Mouse (Mus musculus) hindbrain, embryonic 12.5 days (tissue): ENCODE results near the gene Plekhm3. TPM values are rescaled to one million over a fixed set of nuclear protein-coding genes. Genes with fewer than 3 reads are reported as not detected.

ENCODE experiments used
- ATAC-seq: fragments of 200-750 bp; cut with Nextera tagmentation; 2 replicates; pipeline ENCODE4 v1.8.0; 2017; ENCODE audit warnings: moderate TSS enrichment; ENCODE audit not compliant: low FRiP score
- H3K27ac ChIP-seq: fragments of 300-500 bp; sonication (generic); 2 replicates; pipeline ENCODE4 v1.5.1; 2016; ENCODE audit warnings: mild to moderate bottlenecking
- H3K27me3 ChIP-seq: fragments of 300-500 bp; sonication (generic); 2 replicates; pipeline ENCODE4 v1.6.1; 2016; ENCODE audit warnings: mild to moderate bottlenecking
- H3K36me3 ChIP-seq: fragments of 300-500 bp; sonication (generic); 2 replicates; pipeline ENCODE4 v1.6.1; 2016; ENCODE audit warnings: mild to moderate bottlenecking
- H3K4me1 ChIP-seq: fragments of 300-500 bp; sonication (generic); 2 replicates; pipeline ENCODE4 v1.6.1; 2016
- H3K4me2 ChIP-seq: fragments of 300-500 bp; sonication (generic); replicated peaks from 2 replicates; pipeline ENCODE4 v1.6.1; 2016; ENCODE audit warnings: mild to moderate bottlenecking
- H3K4me3 ChIP-seq: fragments of 300-500 bp; sonication (generic); 2 replicates; pipeline ENCODE4 v1.5.1; 2016; ENCODE audit warnings: mild to moderate bottlenecking
- H3K9ac ChIP-seq: fragments of 300-500 bp; sonication (generic); 2 replicates; pipeline ENCODE4 v1.6.1; 2016; ENCODE audit warnings: mild to moderate bottlenecking, moderate library complexity
- H3K9me3 ChIP-seq: fragments of 300-500 bp; sonication (generic); replicated peaks from 2 replicates; pipeline ENCODE4 v1.6.1; 2016; ENCODE audit warnings: mild to moderate bottlenecking
- WGBS: fragments of 180-500 bp; shearing (Covaris S2); methylation state at CpG from one replicate; pipeline ENCODE4 v1.1.7; 2016; 5-methylcytosine and 5-hydroxymethylcytosine counted together
- polyA plus RNA-seq: library from polyadenylated mRNA; unstranded; fragments of >200 nt; fragmentation: Nextera tagmentation; extraction: Ambion mirVana; gene quantifications from 2 replicates; pipeline ENCODE4 v1.2.1, GENCODE M21; 2016

The Plekhm3 gene
- polyA plus RNA-seq, 1 experiment from 2014 or later: 13.4 TPM

DNA sequence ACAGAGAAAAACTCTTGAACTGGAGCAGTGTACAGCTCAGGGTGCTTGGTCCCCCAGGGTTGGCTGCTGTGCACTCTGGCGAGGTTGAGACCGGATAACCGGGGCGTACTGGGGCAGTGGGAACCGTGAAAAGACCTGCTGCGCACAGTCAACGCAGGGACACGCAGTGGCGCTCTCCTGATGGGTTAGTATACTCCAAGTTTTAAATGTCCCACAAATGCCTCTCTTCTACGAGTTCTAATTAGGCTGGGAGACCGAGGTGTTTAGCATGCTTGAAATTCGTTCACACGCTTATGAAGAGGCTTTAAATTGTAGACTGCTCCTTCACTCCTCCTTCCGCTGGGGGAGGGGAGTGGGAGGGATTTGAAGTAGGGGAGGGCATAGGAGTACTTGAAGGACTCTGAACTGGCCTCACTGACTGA is 218.0 kb downstream of the Plekhm3 start:
- Histone ChIP-seq H3K9ac (0 out of 2 replicates have a peak overlapping the region, but pooled peaks have one; percentile 15), H3K4me3 (peak overlapping the region; percentile 65), H3K4me2 (peak overlapping the region; percentile 95), H3K27ac (no peak overlapping the region), H3K27me3 (peaks cover 49% of the 10 kb centered on the region), H3K4me1 (peaks cover 38% of the 10 kb centered on the region), H3K9me3 (no peaks in the 10 kb centered on the region), H3K36me3 (no peaks in the 10 kb centered on the region)
- no peak for ATAC-seq
- WGBS: under 1% methylated on average over 14 of the region's 14 CpGs

DNA sequence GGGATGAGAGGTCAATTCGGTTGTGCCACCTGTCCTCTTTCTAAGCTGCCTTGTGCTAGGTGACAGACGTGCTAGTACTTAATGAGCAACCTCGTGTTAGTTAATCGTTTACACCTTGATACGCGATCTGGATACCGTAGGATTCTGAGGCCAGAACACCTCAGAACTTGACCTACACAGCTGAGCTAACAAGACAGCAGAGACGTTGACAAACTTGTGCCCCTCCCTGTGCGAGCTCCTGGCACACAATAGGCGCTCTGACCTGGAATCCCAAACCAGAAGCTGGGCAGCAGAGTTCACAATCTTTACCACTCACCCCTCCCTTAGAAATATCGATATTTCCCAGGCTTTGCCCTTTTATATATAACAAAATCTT is 218.5 kb downstream of the Plekhm3 start:
- peak overlapping the region; percentile 95 for H3K4me2 ChIP-seq
- peak overlapping the region; percentile 65 for H3K4me3 ChIP-seq
- peak; percentile 14; the same call in 1 of the 2 replicates for ATAC-seq
- under 1% methylated on average over 11 of the region's 11 CpGs for WGBS
- no peaks in the 10 kb centered on the region for H3K36me3 ChIP-seq
- H3K4me1 ChIP-seq: peaks cover 38% of the 10 kb centered on the region
- H3K9ac ChIP-seq: 0 out of 2 replicates have a peak overlapping the region, but pooled peaks have one; percentile 15
- H3K27ac ChIP-seq: no peak overlapping the region
- H3K9me3 ChIP-seq: no peaks in the 10 kb centered on the region
- peaks cover 54% of the 10 kb centered on the region for H3K27me3 ChIP-seq

DNA sequence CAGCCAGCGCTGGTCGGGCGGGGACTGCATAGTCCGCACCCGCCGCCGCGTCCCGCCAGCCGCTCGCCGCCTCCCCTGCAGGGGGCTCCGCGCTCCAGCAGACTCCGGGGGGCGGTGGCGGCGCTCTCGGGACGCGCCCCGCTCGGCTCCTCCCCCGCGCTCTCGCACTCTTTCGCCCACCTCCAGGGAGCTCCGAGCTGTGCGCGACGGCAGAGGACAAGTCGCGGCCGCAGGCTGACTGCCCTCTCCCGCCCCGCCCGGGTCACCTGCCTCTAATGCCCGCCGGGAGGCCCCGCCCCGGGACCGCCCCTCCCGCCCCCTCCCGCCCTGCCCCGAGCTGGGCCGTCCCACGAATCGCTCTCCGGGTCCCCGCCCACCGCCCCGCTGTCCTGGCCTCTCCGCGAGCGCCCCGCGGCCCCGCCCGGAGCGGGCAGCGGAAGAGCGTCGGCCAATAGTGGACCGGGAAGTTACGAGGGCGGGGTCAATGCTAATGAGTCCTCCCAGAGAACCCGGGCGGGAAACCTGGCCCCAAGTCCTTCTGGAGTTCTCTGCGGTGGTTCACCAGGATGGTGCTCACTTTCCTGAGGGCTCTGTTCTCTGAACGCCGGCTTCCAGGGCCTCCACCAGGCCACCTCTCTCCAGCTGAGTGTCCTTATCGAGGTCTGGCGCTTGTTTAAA is 219.0 kb downstream of the Plekhm3 start, which contains the start of gene Fzd5:
TSS of gene Fzd5 (minus strand) at position 250 of the 678 bp plus-strand sequence.
- H3K27me3 ChIP-seq: peaks cover 60% of the 10 kb centered on the region
- no peaks in the 10 kb centered on the region for H3K9me3 ChIP-seq
- H3K4me1 ChIP-seq: peaks cover 38% of the 10 kb centered on the region
- peak within 1 kb of the TSS; percentile 70 for H3K9ac ChIP-seq
- peak; percentile 93 for ATAC-seq
- WGBS: under 1% methylated on average over 52 of the region's 73 CpGs
- H3K4me3 ChIP-seq: peak within 1 kb of the TSS; percentile 65
- H3K36me3 ChIP-seq: no peaks in the 10 kb centered on the region
- H3K4me2 ChIP-seq: peak within 1 kb of the TSS; percentile 95
- H3K27ac ChIP-seq: 0 out of 2 replicates have a peak within 1 kb of the TSS, but pooled peaks have one; percentile 17

DNA sequence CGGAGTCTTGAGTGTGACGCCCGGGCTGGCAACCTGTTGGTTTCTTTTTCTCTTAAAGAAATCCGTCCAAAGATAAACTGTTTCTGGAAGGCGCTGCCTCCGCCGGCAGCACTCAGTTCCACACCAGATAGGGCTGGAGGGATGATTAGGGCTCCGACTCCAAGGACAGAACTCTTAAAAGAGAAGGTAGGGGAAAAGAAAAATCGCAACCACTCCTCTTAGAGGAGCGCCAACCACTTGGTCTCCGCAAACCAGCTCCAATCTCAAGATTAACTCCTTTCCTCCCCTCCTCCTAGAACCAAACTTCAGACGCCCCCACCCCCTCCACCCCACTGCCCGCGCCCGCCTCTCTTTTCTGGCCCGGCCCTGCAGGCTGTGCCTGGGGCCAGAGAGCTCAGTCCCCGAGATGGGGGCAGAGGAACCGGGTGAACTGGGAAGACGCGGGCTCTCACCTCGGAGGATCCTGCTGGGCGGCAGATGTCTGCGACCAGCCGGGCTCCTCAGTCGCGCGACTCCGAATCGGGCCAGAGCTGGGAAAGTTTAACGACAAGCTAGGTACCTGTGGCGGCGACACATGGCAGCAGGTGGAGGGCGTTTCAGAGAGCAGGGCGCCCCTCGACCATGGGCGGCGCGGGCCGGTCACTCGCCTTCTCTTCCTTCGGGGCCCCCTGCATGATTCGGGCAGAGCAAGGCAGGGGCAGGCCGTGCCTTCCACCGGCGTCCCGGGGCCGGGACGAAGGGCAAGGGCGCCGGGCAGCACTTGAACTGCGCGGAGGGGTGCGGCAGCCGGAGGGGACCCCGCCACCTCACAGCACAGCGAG is 219.7 kb downstream of the Plekhm3 start:
- whole genome bisulfite sequencing: under 1% methylated on average over 55 of the region's 56 CpGs
- H3K4me2 ChIP-seq: peak overlapping the region; percentile 95
- no peaks in the 10 kb centered on the region for H3K36me3 ChIP-seq
- H3K27me3 ChIP-seq: peaks cover 67% of the 10 kb centered on the region
- no peaks in the 10 kb centered on the region for H3K9me3 ChIP-seq
- H3K27ac ChIP-seq: 0 out of 2 replicates have a peak overlapping the region, but pooled peaks have one; percentile 17
- H3K4me3 ChIP-seq: peak overlapping the region; percentile 65
- H3K4me1 ChIP-seq: peaks cover 38% of the 10 kb centered on the region
- ATAC-seq: 0 out of 2 replicates have a peak, but pooled peaks have one; percentile 0
- H3K9ac ChIP-seq: peak overlapping the region; percentile 70

Other genes with a start within 250 kb of the Plekhm3 start
- 0.48 and 0.56 TPM in 2 replicates for gene Fzd5, start 219.1 kb downstream of the Plekhm3 start, polyA plus RNA-seq
- 0.29 and 0.41 TPM in 2 replicates for gene Akr1cl, start 75.9 kb upstream of the Plekhm3 start, polyA plus RNA-seq
- not detected in 2 replicates for gene Cryge, start 94.3 kb upstream of the Plekhm3 start, polyA plus RNA-seq
- not detected in 2 replicates for gene Crygd, start 106.6 kb upstream of the Plekhm3 start, polyA plus RNA-seq
- not detected in 2 replicates for gene Crygc, start 116.9 kb upstream of the Plekhm3 start, polyA plus RNA-seq
- gene Crygb, start 125.5 kb upstream of the Plekhm3 start, polyA plus RNA-seq: not detected in 2 replicates
- not detected in 2 replicates for gene Cryga, start 146.5 kb upstream of the Plekhm3 start, polyA plus RNA-seq
- gene Gm28845, start 162.7 kb upstream of the Plekhm3 start, polyA plus RNA-seq: not detected in 2 replicates
- gene D630023F18Rik, start 166.4 kb upstream of the Plekhm3 start, polyA plus RNA-seq: 0.39 and 0.42 TPM in 2 replicates
- gene Idh1, start 229.7 kb upstream of the Plekhm3 start, polyA plus RNA-seq: 383 and 401 TPM in 2 replicates
- 18.9 and 20.2 TPM in 2 replicates for gene Pikfyve, start 229.9 kb upstream of the Plekhm3 start, polyA plus RNA-seq